Mouse (Mus musculus) sigmoid colon, adult 10 weeks (tissue): ENCODE measurements around the gene Dync2h1. TPM values are rescaled to one million over a fixed set of nuclear protein-coding genes. Genes with fewer than 3 reads are reported as not detected.

Experiments
- polyA plus RNA-seq: library from polyadenylated mRNA; stranded (reverse); fragments of 350-450 nt; fragmentation: Illumina TruSeq; extraction: RNeasy Lipid Tissue Mini Kit (QIAGEN cat#74804); gene quantifications from one replicate; pipeline ENCODE4 v1.2.3, GENCODE M21; 2014; ENCODE audit warnings: low read depth, low replicate concordance

Dync2h1 gene
- 3.3 TPM for polyA plus RNA-seq

DNA sequence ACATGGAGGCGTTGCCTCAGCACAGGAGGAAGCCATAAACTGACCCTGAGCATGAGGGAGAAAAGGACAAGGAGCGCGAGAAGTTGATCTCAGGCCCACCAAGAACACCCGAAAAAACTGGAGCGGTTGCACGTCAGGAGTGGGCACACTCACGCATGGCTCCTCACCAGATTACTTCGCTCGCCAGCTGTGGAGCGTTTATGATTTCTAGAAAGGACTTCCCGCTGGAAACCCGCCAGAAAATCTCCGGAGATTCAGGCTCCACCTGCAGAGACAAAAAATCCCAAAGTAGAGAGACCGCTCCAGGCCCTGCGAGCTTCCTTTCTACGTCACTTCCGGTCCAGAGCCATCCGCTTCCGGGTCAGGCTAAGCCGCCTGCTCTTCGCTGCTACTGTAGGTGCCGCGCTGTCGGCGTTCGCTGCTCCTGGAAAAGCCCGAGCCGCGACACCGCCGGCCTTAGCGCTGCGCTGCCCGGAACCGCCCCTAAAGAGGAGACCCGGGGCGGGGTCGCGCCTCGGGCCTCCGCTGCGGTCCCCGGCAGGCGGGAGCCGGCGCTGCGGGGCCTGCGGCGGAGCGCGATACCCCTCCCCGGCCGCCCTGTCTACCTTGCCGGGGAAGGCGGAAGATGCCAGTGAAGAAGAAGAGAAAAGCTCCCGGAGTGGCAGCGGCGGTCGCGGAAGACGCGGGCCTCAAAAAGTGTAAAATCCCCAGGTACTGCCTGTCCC lies at the start of gene Dync2h1, which contains the start of gene Dcun1d5:
Gene Dync2h1 (minus strand): TSS at position 275 of the 725 bp plus-strand sequence.
Gene Dcun1d5 (plus strand): TSS at position 349 of the 725 bp plus-strand sequence.

Other genes starting within 250 kb of the Dync2h1 start
- gene Dcun1d5, start 74 bp upstream of the Dync2h1 start, polyA plus RNA-seq = 240 TPM
- gene Mmp13, start 88.1 kb upstream of the Dync2h1 start, polyA plus RNA-seq = 11.5 TPM
- gene Mmp12, start 159.9 kb upstream of the Dync2h1 start, polyA plus RNA-seq = 3.8 TPM
- gene Mmp1b, start 203.6 kb upstream of the Dync2h1 start, polyA plus RNA-seq = not detected